Mouse (Mus musculus): ENCODE measurements around the gene Trio.
"Not testable (repeated sequence)": the region's sequence is repeated elsewhere in the genome, so short reads cannot be mapped to it uniquely, and the experiment has no call there.

Trio gene

GRCm38 (mm10) chr15:27754571-27755260 lies 270.9 kb downstream of the Trio start:
- no peak for DNase-seq

GRCm38 (mm10) chr15:27753923-27754322 lies 271.7 kb downstream of the Trio start:
- DNase-seq = no peak

GRCm38 (mm10) chr15:27752677-27753342 lies 272.8 kb downstream of the Trio start:
- DNase-seq = no peak

GRCm38 (mm10) chr15:27751612-27752405 lies 273.8 kb downstream of the Trio start:
- peak; percentile 86 for DNase-seq

- DNase-seq = no peak
These were observed 276.9 kb downstream of the Trio start for GRCm38 (mm10) chr15:27748739-27749138.

- no peak for DNase-seq
These were observed 278.1 kb downstream of the Trio start for GRCm38 (mm10) chr15:27747512-27747911.

GRCm38 (mm10) chr15:27744995-27745394 lies 280.7 kb downstream of the Trio start:
- no peak for DNase-seq

GRCm38 (mm10) chr15:27740080-27740479 lies 285.6 kb downstream of the Trio start:
- DNase-seq = no peak

GRCm38 (mm10) chr15:27731818-27732217 lies 293.8 kb downstream of the Trio start:
- no peak for DNase-seq

- no peak for DNase-seq
These were observed 299.4 kb downstream of the Trio start for GRCm38 (mm10) chr15:27726228-27726627.

GRCm38 (mm10) chr15:27724796-27725680 lies 300.6 kb downstream of the Trio start:
- DNase-seq = no peak

GRCm38 (mm10) chr15:27724298-27724697 lies 301.4 kb downstream of the Trio start:
- DNase-seq = peak; percentile 51

GRCm38 (mm10) chr15:27723746-27724145 lies 301.9 kb downstream of the Trio start:
- DNase-seq = no peak

GRCm38 (mm10) chr15:27720297-27720696 lies 305.4 kb downstream of the Trio start:
- DNase-seq = not testable (repeated sequence)

GRCm38 (mm10) chr15:27718668-27719067 lies 307.0 kb downstream of the Trio start:
- DNase-seq = no peak

- DNase-seq = peak; percentile 76
These were observed 310.3 kb downstream of the Trio start for GRCm38 (mm10) chr15:27715331-27715730.

- DNase-seq = no peak
These were observed 314.9 kb downstream of the Trio start for GRCm38 (mm10) chr15:27710698-27711097.

GRCm38 (mm10) chr15:27708968-27709612 lies 316.6 kb downstream of the Trio start:
- DNase-seq = no peak

GRCm38 (mm10) chr15:27708499-27708898 lies 317.1 kb downstream of the Trio start:
- DNase-seq = no peak

GRCm38 (mm10) chr15:27702972-27703313 lies 322.7 kb downstream of the Trio start:
- no peak for DNase-seq

GRCm38 (mm10) chr15:27702031-27702971 lies 323.3 kb downstream of the Trio start:
- peak; percentile 78 for DNase-seq
